Comparison of ENCODE assay signal across 31 mouse cellular contexts in genomic region chr19:28327536-28327935, GRCm38 (mm10).
"Had no signal": no experiment of that assay in that cellular context is flagged by ENCODE, and none has a peak within 500 bp of the region (broad histone marks: within the 10 kb centered on the region; RNA-seq: fewer than 3 reads in every experiment).

No protein-coding gene starts in this region.

- H3K9me3 ChIP-seq: limb, embryonic 10.5 days; limb, embryonic 12.5 days; limb, embryonic 13.5 days; limb, embryonic 15.5 days; liver, embryonic 12.5 days; liver, embryonic 13.5 days; liver, embryonic 15.5 days; lung, embryonic 15.5 days; megakaryocyte, embryonic 14.5 days; midbrain, embryonic 10.5 days; midbrain, embryonic 12.5 days; midbrain, embryonic 13.5 days; midbrain, embryonic 15.5 days; neural tube, embryonic 12.5 days; neural tube, embryonic 13.5 days had no signal

- ATAC-seq: liver, embryonic 12.5 days; liver, postnatal 0 days; midbrain, embryonic 13.5 days; midbrain, embryonic 15.5 days; midbrain, embryonic 16.5 days had no signal

- H3K9ac ChIP-seq: limb, embryonic 12.5 days; limb, embryonic 13.5 days; limb, embryonic 15.5 days; liver, embryonic 12.5 days; liver, embryonic 13.5 days; liver, embryonic 14.5 days; liver, embryonic 15.5 days; liver, postnatal 0 days; lung, embryonic 14.5 days; lung, embryonic 15.5 days; midbrain, embryonic 12.5 days; midbrain, embryonic 13.5 days; midbrain, embryonic 15.5 days; neural tube, embryonic 12.5 days; neural tube, embryonic 13.5 days had no signal

- H3K4me3 ChIP-seq: limb, embryonic 10.5 days; limb, embryonic 12.5 days; limb, embryonic 13.5 days; limb, embryonic 15.5 days; liver, embryonic 12.5 days; liver, embryonic 13.5 days; liver, embryonic 15.5 days; lung, embryonic 15.5 days; megakaryocyte, embryonic 14.5 days; midbrain, embryonic 10.5 days; midbrain, embryonic 12.5 days; midbrain, embryonic 13.5 days; midbrain, embryonic 15.5 days; myocyte; neural tube, embryonic 12.5 days; neural tube, embryonic 13.5 days had no signal

- H3K4me2 ChIP-seq: limb, embryonic 12.5 days; limb, embryonic 13.5 days; limb, embryonic 15.5 days; liver, embryonic 11.5 days; liver, embryonic 12.5 days; liver, embryonic 13.5 days; liver, embryonic 15.5 days; lung, embryonic 14.5 days; lung, embryonic 15.5 days; midbrain, embryonic 12.5 days; midbrain, embryonic 13.5 days; midbrain, embryonic 15.5 days; neural tube, embryonic 12.5 days; neural tube, embryonic 13.5 days had no signal

- H3K36me3 ChIP-seq: limb, embryonic 10.5 days; limb, embryonic 12.5 days; limb, embryonic 13.5 days; limb, embryonic 15.5 days; liver, embryonic 12.5 days; liver, embryonic 13.5 days; liver, embryonic 15.5 days; lung, embryonic 15.5 days; midbrain, embryonic 10.5 days; midbrain, embryonic 12.5 days; midbrain, embryonic 13.5 days; midbrain, embryonic 15.5 days; neural tube, embryonic 12.5 days; neural tube, embryonic 13.5 days had no signal

- H3K27me3 ChIP-seq: limb, embryonic 12.5 days; limb, embryonic 13.5 days; limb, embryonic 15.5 days; liver, embryonic 12.5 days; liver, embryonic 13.5 days; liver, embryonic 15.5 days; lung, embryonic 15.5 days; megakaryocyte, embryonic 14.5 days; neural tube, embryonic 12.5 days; neural tube, embryonic 13.5 days had no signal

- H3K27ac ChIP-seq: limb, embryonic 10.5 days; limb, embryonic 12.5 days; limb, embryonic 13.5 days; limb, embryonic 15.5 days; liver, embryonic 12.5 days; liver, embryonic 13.5 days; liver, embryonic 14.5 days; liver, embryonic 15.5 days; lung, embryonic 15.5 days; macrophage; midbrain, embryonic 10.5 days; midbrain, embryonic 12.5 days; midbrain, embryonic 13.5 days; midbrain, embryonic 15.5 days; neural tube, embryonic 12.5 days; neural tube, embryonic 13.5 days had no signal

- H3K4me1 ChIP-seq: limb, embryonic 12.5 days; limb, embryonic 15.5 days; liver, embryonic 12.5 days; liver, embryonic 13.5 days; liver, embryonic 15.5 days; lung, embryonic 15.5 days; megakaryocyte, embryonic 14.5 days; neural tube, embryonic 12.5 days had no signal

- DNase-seq: left cerebral cortex, postnatal 4 days; liver; liver, embryonic 13.5 days; liver, postnatal 0 days; lung, adult 18-20 months; lung, adult 2 months; lung, embryonic 14.5 days; lung, postnatal 10 days; lung, postnatal 14 days; lung, postnatal 36 days; lung, postnatal 4 days; midbrain, embryonic 14.5 days had no signal
